ENCODE assay signal across 18 mouse cellular contexts in genomic region chr3:111494891-111495290, GRCm38 (mm10).
"Had no signal": no experiment of that assay in that cellular context is flagged by ENCODE, and none has a peak within 500 bp of the region (broad histone marks: within the 10 kb centered on the region; RNA-seq: fewer than 3 reads in every experiment).

No protein-coding gene starts in this region.

- H3K4me2 ChIP-seq: lung, embryonic 14.5 days; midbrain, embryonic 12.5 days; neural tube, embryonic 13.5 days; neural tube, embryonic 15.5 days; stomach, embryonic 15.5 days had no signal

- H3K9me3 ChIP-seq: midbrain, embryonic 10.5 days; midbrain, embryonic 12.5 days; neural tube, embryonic 13.5 days; neural tube, embryonic 15.5 days; stomach, embryonic 15.5 days had no signal

- ATAC-seq: midbrain, embryonic 16.5 days had no signal

- H3K4me3 ChIP-seq: midbrain, embryonic 10.5 days; midbrain, embryonic 12.5 days; myocyte; neural tube, embryonic 13.5 days; neural tube, embryonic 15.5 days; stomach, embryonic 15.5 days had no signal

- H3K27me3 ChIP-seq: midbrain, embryonic 12.5 days; neural tube, embryonic 13.5 days; neural tube, embryonic 15.5 days; stomach, embryonic 15.5 days had no signal

- H3K36me3 ChIP-seq: midbrain, embryonic 10.5 days; midbrain, embryonic 12.5 days; neural tube, embryonic 13.5 days; neural tube, embryonic 15.5 days; stomach, embryonic 15.5 days had no signal

- H3K27ac ChIP-seq: liver, embryonic 14.5 days; midbrain, embryonic 10.5 days; midbrain, embryonic 12.5 days; neural tube, embryonic 13.5 days; neural tube, embryonic 15.5 days; stomach, embryonic 15.5 days; stomach, postnatal 0 days had no signal

- DNase-seq: lung, adult 18-20 months; lung, embryonic 14.5 days; lung, postnatal 10 days; lung, postnatal 4 days; midbrain, embryonic 14.5 days; right cerebral cortex, postnatal 14 days; thymus, adult 2 months; thymus, postnatal 25 days; thymus, postnatal 4 days had no signal

- H3K4me1 ChIP-seq: midbrain, embryonic 10.5 days; midbrain, embryonic 12.5 days; neural tube, embryonic 13.5 days; neural tube, embryonic 15.5 days; stomach, embryonic 15.5 days had no signal

- H3K9ac ChIP-seq: liver, embryonic 14.5 days; lung, embryonic 14.5 days; midbrain, embryonic 12.5 days; neural tube, embryonic 13.5 days; neural tube, embryonic 15.5 days; stomach, embryonic 15.5 days had no signal
